Mouse (Mus musculus): ENCODE measurements around the gene Tbc1d1. TPM values are rescaled to one million over a fixed set of nuclear protein-coding genes. Genes with fewer than 3 reads are reported as not detected.
A peak's percentile ranks its signal among the peaks of the same experiment; 100 is the strongest.

Gene Tbc1d1
- polyA plus RNA-seq, 1 experiment from 2014 or later = 21.2 TPM

DNA sequence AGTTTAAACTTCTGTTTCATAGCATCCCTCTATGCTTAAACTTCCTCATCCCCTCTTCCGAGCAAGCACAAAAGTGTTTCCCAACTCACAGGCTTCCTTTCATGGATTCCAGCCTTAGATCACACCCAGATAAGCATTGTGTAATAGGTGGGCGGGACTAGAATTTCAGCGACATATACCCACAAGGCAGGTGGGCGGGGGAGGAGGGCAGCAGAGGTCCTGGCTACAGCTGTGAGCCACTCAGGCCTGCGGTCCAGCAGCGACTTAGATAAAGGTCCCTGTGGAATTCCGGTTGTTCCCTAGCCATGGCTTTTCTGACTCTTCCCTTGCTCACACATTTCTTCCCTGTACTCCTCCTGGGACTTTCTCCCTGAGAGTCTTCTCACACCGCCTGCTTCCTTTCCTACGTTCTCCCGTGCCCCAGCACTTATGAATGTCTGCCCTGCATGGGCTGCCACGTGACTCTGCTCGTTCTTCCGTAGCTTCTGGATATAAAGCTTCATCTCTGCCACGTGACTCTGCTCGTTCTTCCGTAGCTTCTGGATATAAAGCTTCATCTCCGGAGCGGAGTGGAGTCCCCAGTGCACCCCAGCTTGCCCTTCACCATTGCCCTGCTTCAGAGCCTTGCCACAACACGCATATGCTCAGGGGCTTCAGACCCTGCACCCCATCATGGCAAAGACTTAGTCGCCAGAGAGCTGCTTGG is 142.4 kb downstream of the Tbc1d1 start:
- H3K36me3 ChIP-seq = peaks cover 32% of the 10 kb centered on the region
- no peaks in the 10 kb centered on the region for H3K27me3 ChIP-seq (ENCODE audit: insufficient read depth, poor library complexity, severe bottlenecking)
- peaks cover 55% of the 10 kb centered on the region for H3K4me1 ChIP-seq (replicated peaks)
- peak overlapping the region; percentile 60 for H3K27ac ChIP-seq
- no peaks in the 10 kb centered on the region for H3K9me3 ChIP-seq
- H3K4me3 ChIP-seq = peak overlapping the region; percentile 2; the same call in 1 of the 2 replicates
- 44% methylated on average over 20 of the region's 20 CpGs for WGBS
- peak; percentile 43 for DNase-seq (ENCODE audit: low spot score)

GRCm38 (mm10) chr5:64299508-64300324 is 143.6 kb downstream of the Tbc1d1 start:
- Histone ChIP-seq H3K36me3 (peaks cover 25% of the 10 kb centered on the region), H3K4me3 (no peak overlapping the region), H3K9me3 (no peaks in the 10 kb centered on the region), H3K4me1 (replicated peaks) (peaks cover 55% of the 10 kb centered on the region), H3K27me3 (ENCODE audit: insufficient read depth, poor library complexity, severe bottlenecking) (no peaks in the 10 kb centered on the region), H3K27ac (peak overlapping the region; percentile 60)
- DNase-seq (ENCODE audit: low spot score) = no peak
- 78% methylated on average over 7 of the region's 7 CpGs for WGBS

- no peak overlapping the region for H3K4me3 ChIP-seq
- H3K9me3 ChIP-seq = 0 out of 2 replicates have a peak, but pooled peaks cover 5% of the 10 kb centered on the region
- H3K36me3 ChIP-seq = peaks cover 29% of the 10 kb centered on the region
- no peak for DNase-seq (ENCODE audit: low spot score)
- no peaks in the 10 kb centered on the region for H3K27me3 ChIP-seq (ENCODE audit: insufficient read depth, poor library complexity, severe bottlenecking)
- H3K4me1 ChIP-seq (replicated peaks) = peaks cover 55% of the 10 kb centered on the region
- 56% methylated on average over 4 of the region's 4 CpGs for WGBS
- peak overlapping the region; percentile 67 for H3K27ac ChIP-seq
These were observed 145.1 kb downstream of the Tbc1d1 start for GRCm38 (mm10) chr5:64301246-64301645.

DNA sequence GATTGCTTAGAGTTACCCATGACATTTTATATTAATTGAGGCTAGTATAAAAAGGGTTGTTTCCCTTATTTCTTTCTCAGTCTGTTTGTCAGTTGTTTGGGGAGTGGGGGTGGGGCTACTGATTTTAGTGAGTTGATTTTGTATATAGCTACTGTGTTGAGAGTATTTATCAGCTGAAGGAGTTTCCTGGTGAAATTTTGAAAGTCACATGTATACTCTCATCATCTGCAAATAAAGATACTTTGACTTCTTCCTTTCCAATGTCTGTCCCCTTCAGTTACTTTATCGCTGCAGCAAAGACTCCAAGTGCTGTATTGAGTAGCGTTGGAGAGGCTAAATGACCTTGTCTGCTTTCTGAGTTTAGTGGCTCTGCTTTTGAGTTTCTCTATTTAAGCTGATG is 151.2 kb downstream of the Tbc1d1 start:
- 96% methylated on average over 2 of the region's 2 CpGs for WGBS
- H3K9me3 ChIP-seq = 0 out of 2 replicates have a peak, but pooled peaks cover 10% of the 10 kb centered on the region
- no peak for DNase-seq (ENCODE audit: low spot score)
- peaks cover 44% of the 10 kb centered on the region for H3K36me3 ChIP-seq
- H3K4me1 ChIP-seq (replicated peaks) = no peaks in the 10 kb centered on the region
- no peak overlapping the region for H3K27ac ChIP-seq
- H3K27me3 ChIP-seq (ENCODE audit: insufficient read depth, poor library complexity, severe bottlenecking) = no peaks in the 10 kb centered on the region
- no peak overlapping the region for H3K4me3 ChIP-seq

GRCm38 (mm10) chr5:64312295-64312694 is 156.2 kb downstream of the Tbc1d1 start:
- H3K4me3 ChIP-seq = no peak overlapping the region
- H3K36me3 ChIP-seq = peaks cover 28% of the 10 kb centered on the region
- no peaks in the 10 kb centered on the region for H3K27me3 ChIP-seq (ENCODE audit: insufficient read depth, poor library complexity, severe bottlenecking)
- no peak for DNase-seq (ENCODE audit: low spot score)
- peak overlapping the region; percentile 50; the same call in 1 of the 2 replicates for H3K27ac ChIP-seq
- no peaks in the 10 kb centered on the region for H3K9me3 ChIP-seq
- H3K4me1 ChIP-seq (replicated peaks) = peaks cover 24% of the 10 kb centered on the region
- 71% methylated on average over 5 of the region's 5 CpGs for WGBS

- Histone ChIP-seq H3K27ac (peak overlapping the region; percentile 83), H3K36me3 (peaks cover 28% of the 10 kb centered on the region), H3K4me1 (replicated peaks) (peaks cover 24% of the 10 kb centered on the region), H3K27me3 (ENCODE audit: insufficient read depth, poor library complexity, severe bottlenecking) (no peaks in the 10 kb centered on the region), H3K9me3 (no peaks in the 10 kb centered on the region), H3K4me3 (no peak overlapping the region)
- DNase-seq (ENCODE audit: low spot score) = no peak
- 85% methylated on average over 1 of the region's 1 CpGs for WGBS
These were observed 157.4 kb downstream of the Tbc1d1 start for GRCm38 (mm10) chr5:64313481-64313880.

GRCm38 (mm10) chr5:64314288-64315052 is 158.4 kb downstream of the Tbc1d1 start:
- H3K4me1 ChIP-seq (replicated peaks) = peaks cover 24% of the 10 kb centered on the region
- H3K27me3 ChIP-seq (ENCODE audit: insufficient read depth, poor library complexity, severe bottlenecking) = no peaks in the 10 kb centered on the region
- peak overlapping the region; percentile 83 for H3K27ac ChIP-seq
- H3K9me3 ChIP-seq = no peaks in the 10 kb centered on the region
- H3K4me3 ChIP-seq = no peak overlapping the region
- no peak for DNase-seq (ENCODE audit: low spot score)
- WGBS = 41% methylated on average over 6 of the region's 6 CpGs
- peaks cover 31% of the 10 kb centered on the region for H3K36me3 ChIP-seq

- no peaks in the 10 kb centered on the region for H3K9me3 ChIP-seq
- peak overlapping the region; percentile 83 for H3K27ac ChIP-seq
- DNase-seq (ENCODE audit: low spot score) = no peak
- H3K4me1 ChIP-seq (replicated peaks) = peaks cover 24% of the 10 kb centered on the region
- no peak overlapping the region for H3K4me3 ChIP-seq
- 92% methylated on average over 1 of the region's 1 CpGs for WGBS
- peaks cover 36% of the 10 kb centered on the region for H3K36me3 ChIP-seq
- H3K27me3 ChIP-seq (ENCODE audit: insufficient read depth, poor library complexity, severe bottlenecking) = no peaks in the 10 kb centered on the region
These were observed 159.0 kb downstream of the Tbc1d1 start for GRCm38 (mm10) chr5:64315088-64315487.

DNA sequence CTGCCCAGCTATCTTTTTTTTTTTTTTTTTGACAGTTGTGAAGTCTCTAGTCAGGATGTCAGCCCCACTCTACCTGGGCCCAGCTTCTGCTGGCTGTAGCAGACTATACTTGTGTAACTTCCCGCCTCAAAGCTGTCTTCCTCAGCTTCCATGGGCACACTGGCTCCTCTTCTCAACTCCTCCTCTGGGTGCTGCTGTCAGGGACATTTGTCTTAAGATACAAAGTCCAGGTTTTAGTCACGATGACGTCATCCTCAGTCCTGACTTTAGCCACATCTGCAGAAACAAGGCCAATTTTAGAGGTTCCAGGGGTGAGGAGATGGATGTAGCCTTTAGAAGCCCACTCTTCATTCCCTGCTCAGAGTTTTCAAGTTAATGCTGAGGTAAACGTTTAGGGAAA is 167.2 kb downstream of the Tbc1d1 start:
- Histone ChIP-seq H3K36me3 (peaks cover 51% of the 10 kb centered on the region), H3K4me1 (replicated peaks) (peaks cover 32% of the 10 kb centered on the region), H3K4me3 (no peak overlapping the region), H3K27me3 (ENCODE audit: insufficient read depth, poor library complexity, severe bottlenecking) (no peaks in the 10 kb centered on the region), H3K9me3 (no peaks in the 10 kb centered on the region), H3K27ac (no peak overlapping the region)
- no peak for DNase-seq (ENCODE audit: low spot score)
- WGBS = 89% methylated on average over 4 of the region's 4 CpGs

GRCm38 (mm10) chr5:64324353-64324752 is 168.2 kb downstream of the Tbc1d1 start:
- Histone ChIP-seq H3K27ac (peak overlapping the region; percentile 66; the same call in 1 of the 2 replicates), H3K4me3 (no peak overlapping the region), H3K27me3 (ENCODE audit: insufficient read depth, poor library complexity, severe bottlenecking) (no peaks in the 10 kb centered on the region), H3K36me3 (peaks cover 59% of the 10 kb centered on the region), H3K9me3 (no peaks in the 10 kb centered on the region), H3K4me1 (replicated peaks) (peaks cover 32% of the 10 kb centered on the region)
- 93% methylated on average over 12 of the region's 12 CpGs for WGBS
- DNase-seq (ENCODE audit: low spot score) = no peak

GRCm38 (mm10) chr5:64324920-64325319 is 168.8 kb downstream of the Tbc1d1 start:
- Histone ChIP-seq H3K36me3 (peaks cover 56% of the 10 kb centered on the region), H3K4me3 (no peak overlapping the region), H3K9me3 (no peaks in the 10 kb centered on the region), H3K27ac (peak overlapping the region; percentile 66), H3K27me3 (ENCODE audit: insufficient read depth, poor library complexity, severe bottlenecking) (no peaks in the 10 kb centered on the region), H3K4me1 (replicated peaks) (peaks cover 34% of the 10 kb centered on the region)
- WGBS = 75% methylated on average over 8 of the region's 8 CpGs
- DNase-seq (ENCODE audit: low spot score) = no peak

DNA sequence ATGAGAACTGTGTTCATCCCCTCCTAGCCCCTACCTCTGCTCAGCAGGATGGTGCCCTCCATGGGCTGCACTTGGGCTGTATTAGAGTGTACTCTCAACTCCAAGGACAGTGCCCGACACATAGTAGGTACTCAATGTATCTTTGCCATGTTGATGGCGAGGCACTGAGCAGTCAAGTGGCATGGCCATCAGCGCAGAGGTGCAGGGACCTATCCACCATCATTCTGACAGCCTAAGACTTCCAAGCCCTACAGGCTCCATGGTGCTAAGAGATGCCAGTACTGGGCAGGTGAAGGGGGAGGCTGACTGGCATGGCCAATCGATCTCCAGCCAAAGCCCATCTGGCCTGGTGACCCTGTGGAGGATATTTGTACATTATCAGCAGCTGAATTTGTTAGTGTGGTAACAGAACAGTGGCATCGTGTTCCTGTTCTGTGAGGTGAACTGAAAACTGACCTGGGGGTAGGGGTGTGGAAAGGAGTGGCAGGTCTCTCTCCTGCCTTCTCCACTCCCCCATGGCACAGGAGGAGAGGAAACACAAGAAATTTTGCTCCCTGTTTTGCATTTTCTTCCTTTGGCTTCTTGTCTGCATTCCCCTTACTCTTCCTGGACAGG is 169.7 kb downstream of the Tbc1d1 start:
- Histone ChIP-seq H3K4me1 (replicated peaks) (peaks cover 36% of the 10 kb centered on the region), H3K4me3 (no peak overlapping the region), H3K36me3 (peaks cover 52% of the 10 kb centered on the region), H3K9me3 (no peaks in the 10 kb centered on the region), H3K27ac (peak overlapping the region; percentile 67), H3K27me3 (ENCODE audit: insufficient read depth, poor library complexity, severe bottlenecking) (no peaks in the 10 kb centered on the region)
- WGBS = 82% methylated on average over 5 of the region's 5 CpGs
- no peak for DNase-seq (ENCODE audit: low spot score)

Data from hindbrain, embryonic 10.5 days (tissue).